Mouse (Mus musculus): ENCODE data around the gene Olfr896-ps1. TPM values are rescaled to one million over a fixed set of nuclear protein-coding genes. Genes with fewer than 3 reads are reported as not detected.

The Olfr896-ps1 gene
- not detected in 2 replicates for polyA plus RNA-seq (2015; fragmentation: Nextera tagmentation; extraction: Ambion mirVana)

DNA sequence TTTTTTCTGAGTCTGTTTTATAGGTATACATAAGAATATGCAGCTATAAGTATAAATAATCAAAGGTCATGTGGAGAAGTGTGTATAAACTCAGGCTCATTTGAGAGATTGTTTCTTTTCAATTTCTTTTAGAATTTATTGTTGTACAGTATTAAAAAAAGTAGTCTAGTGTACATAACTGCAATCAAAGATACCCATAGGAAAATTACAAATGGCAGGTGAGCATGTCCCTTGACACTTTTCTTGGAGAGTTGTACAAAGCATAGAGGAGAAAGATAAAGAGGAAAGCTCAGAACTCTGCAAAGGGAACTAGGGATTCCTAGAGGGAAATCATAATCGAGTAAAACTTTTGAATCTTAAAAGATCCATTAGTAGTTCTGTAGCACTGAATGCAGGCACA, at the start of gene Olfr896-ps1:
Olfr896-ps1 (plus strand) TSS at position 301 of the 400 bp plus-strand sequence.
- Histone ChIP-seq H3K4me3 (no peak within 1 kb of the TSS), H3K36me3 (no peaks in the 10 kb centered on the region), H3K9ac (no peak within 1 kb of the TSS), H3K4me1 (replicated peaks) (no peaks in the 10 kb centered on the region), H3K27me3 (no peaks in the 10 kb centered on the region), H3K9me3 (no peaks in the 10 kb centered on the region), H3K4me2 (no peak within 1 kb of the TSS), H3K27ac (no peak within 1 kb of the TSS)
- no peak for ATAC-seq (ENCODE audit: low FRiP score)
- 95% methylated on average over 1 of the region's 1 CpGs for WGBS

DNA sequence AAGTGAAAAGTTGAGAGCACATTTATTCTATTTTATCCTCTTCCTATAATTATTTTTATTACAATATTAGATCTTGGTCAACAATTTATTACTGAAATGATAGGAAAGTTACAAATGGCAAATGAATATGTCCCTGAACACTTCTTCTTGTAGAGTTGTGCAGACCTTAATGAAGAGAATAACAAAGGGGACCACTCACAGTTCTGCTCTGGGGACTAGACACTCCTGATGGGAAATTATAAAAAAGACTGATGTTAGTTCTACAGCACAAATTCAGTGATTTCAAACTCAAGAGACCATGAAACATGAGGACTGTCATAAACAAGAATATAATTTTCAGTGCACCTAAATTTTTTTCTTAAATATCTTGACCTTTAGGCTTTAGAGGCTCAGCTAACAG, 38.4 kb upstream of the Olfr896-ps1 start, which contains the start of gene Olfr143:
Olfr143 (plus strand) TSS at position 301 of the 400 bp plus-strand sequence.
- H3K27ac ChIP-seq, result no peak within 1 kb of the TSS
- H3K27me3 ChIP-seq, result no peaks in the 10 kb centered on the region
- no peak within 1 kb of the TSS for H3K4me2 ChIP-seq
- no peaks in the 10 kb centered on the region for H3K36me3 ChIP-seq
- H3K4me1 ChIP-seq (replicated peaks), result no peaks in the 10 kb centered on the region
- H3K4me3 ChIP-seq, result no peak within 1 kb of the TSS
- ATAC-seq (ENCODE audit: low FRiP score), result no peak
- no peak within 1 kb of the TSS for H3K9ac ChIP-seq
- H3K9me3 ChIP-seq, result no peaks in the 10 kb centered on the region

DNA sequence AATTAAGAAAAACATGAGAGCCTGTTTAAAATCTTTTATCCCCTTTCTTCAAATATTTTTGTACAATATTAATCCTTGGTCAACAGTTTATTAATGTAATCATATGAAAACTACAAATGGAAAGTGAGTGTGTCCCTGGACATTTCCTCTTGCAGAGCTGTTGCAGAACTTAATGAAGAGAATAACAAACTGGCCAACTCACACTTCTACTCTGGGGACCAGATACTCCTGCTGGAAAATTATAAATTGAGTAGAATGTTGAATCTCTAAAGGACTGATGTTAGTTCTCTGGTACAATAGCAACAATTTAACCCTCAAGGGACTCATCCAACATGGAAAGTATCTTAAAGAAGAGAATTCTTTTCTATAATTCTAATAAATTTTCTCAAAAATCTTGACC, 23.4 kb upstream of the Olfr896-ps1 start, which contains the start of gene Olfr895:
Olfr895 (plus strand) TSS at position 301 of the 400 bp plus-strand sequence.
- no peaks in the 10 kb centered on the region for H3K4me1 ChIP-seq (replicated peaks)
- no peak within 1 kb of the TSS for H3K27ac ChIP-seq
- H3K36me3 ChIP-seq, result no peaks in the 10 kb centered on the region
- no peak within 1 kb of the TSS for H3K4me3 ChIP-seq
- no peak within 1 kb of the TSS for H3K4me2 ChIP-seq
- no peaks in the 10 kb centered on the region for H3K27me3 ChIP-seq
- ATAC-seq (ENCODE audit: low FRiP score), result no peak
- H3K9me3 ChIP-seq, result no peaks in the 10 kb centered on the region
- no peak within 1 kb of the TSS for H3K9ac ChIP-seq

DNA sequence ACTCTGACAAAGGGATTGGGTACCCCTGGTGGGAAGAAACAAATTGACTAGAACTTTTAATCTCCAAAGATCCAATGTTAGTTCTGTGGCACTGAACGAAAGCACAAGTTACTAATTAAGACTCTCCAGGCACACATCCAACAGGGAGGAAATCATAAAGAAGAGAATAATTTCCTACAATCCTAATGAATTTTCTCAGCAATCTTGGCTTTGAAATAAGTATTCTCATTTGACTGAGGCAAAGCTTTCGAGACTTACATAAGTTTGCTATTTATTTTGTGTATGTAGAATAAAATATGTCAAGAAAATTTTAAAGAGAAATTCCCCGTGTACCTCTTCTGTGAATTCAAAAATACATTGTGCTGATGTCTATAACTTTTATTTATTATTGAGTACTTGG, 37.9 kb downstream of the Olfr896-ps1 start, which contains the start of gene Olfr25:
Olfr25 (plus strand) TSS at position 301 of the 400 bp plus-strand sequence.
- WGBS, result 83% methylated on average over 3 of the region's 3 CpGs
- Histone ChIP-seq H3K27ac (no peak within 1 kb of the TSS), H3K9ac (no peak within 1 kb of the TSS), H3K9me3 (no peaks in the 10 kb centered on the region), H3K4me2 (no peak within 1 kb of the TSS), H3K36me3 (no peaks in the 10 kb centered on the region), H3K4me3 (no peak within 1 kb of the TSS), H3K4me1 (replicated peaks) (no peaks in the 10 kb centered on the region), H3K27me3 (no peaks in the 10 kb centered on the region)
- no peak for ATAC-seq (ENCODE audit: low FRiP score)

Other genes with a start within 250 kb of the Olfr896-ps1 start
- not detected in 2 replicates for gene Olfr884, start 244.6 kb upstream of the Olfr896-ps1 start, polyA plus RNA-seq (2015; fragmentation: Nextera tagmentation; extraction: Ambion mirVana)
- not detected in 2 replicates for gene Olfr885, start 229.8 kb upstream of the Olfr896-ps1 start, polyA plus RNA-seq (2015; fragmentation: Nextera tagmentation; extraction: Ambion mirVana)
- gene Olfr887, start 207.0 kb upstream of the Olfr896-ps1 start, polyA plus RNA-seq (2015; fragmentation: Nextera tagmentation; extraction: Ambion mirVana), result not detected in 2 replicates
- gene Olfr888, start 183.0 kb upstream of the Olfr896-ps1 start, polyA plus RNA-seq (2015; fragmentation: Nextera tagmentation; extraction: Ambion mirVana), result not detected in 2 replicates
- 0.06 and 0.08 TPM in 2 replicates for gene Olfr889, start 175.9 kb upstream of the Olfr896-ps1 start, polyA plus RNA-seq (2015; fragmentation: Nextera tagmentation; extraction: Ambion mirVana)
- gene Olfr890, start 148.6 kb upstream of the Olfr896-ps1 start, polyA plus RNA-seq (2015; fragmentation: Nextera tagmentation; extraction: Ambion mirVana), result not detected in 2 replicates
- not detected in 2 replicates for gene Olfr891, start 110.3 kb upstream of the Olfr896-ps1 start, polyA plus RNA-seq (2015; fragmentation: Nextera tagmentation; extraction: Ambion mirVana)
- gene Olfr893, start 82.7 kb upstream of the Olfr896-ps1 start, polyA plus RNA-seq (2015; fragmentation: Nextera tagmentation; extraction: Ambion mirVana), result not detected in 2 replicates
- not detected in 2 replicates for gene Olfr894, start 73.1 kb upstream of the Olfr896-ps1 start, polyA plus RNA-seq (2015; fragmentation: Nextera tagmentation; extraction: Ambion mirVana)
- not detected in 2 replicates for gene Olfr143, start 38.3 kb upstream of the Olfr896-ps1 start, polyA plus RNA-seq (2015; fragmentation: Nextera tagmentation; extraction: Ambion mirVana)
- not detected in 2 replicates for gene Olfr895, start 23.3 kb upstream of the Olfr896-ps1 start, polyA plus RNA-seq (2015; fragmentation: Nextera tagmentation; extraction: Ambion mirVana)
- not detected in 2 replicates for gene Olfr25, start 38.0 kb downstream of the Olfr896-ps1 start, polyA plus RNA-seq (2015; fragmentation: Nextera tagmentation; extraction: Ambion mirVana)
- not detected in 2 replicates for gene Olfr898, start 57.3 kb downstream of the Olfr896-ps1 start, polyA plus RNA-seq (2015; fragmentation: Nextera tagmentation; extraction: Ambion mirVana)
- not detected in 2 replicates for gene Olfr250, start 75.8 kb downstream of the Olfr896-ps1 start, polyA plus RNA-seq (2015; fragmentation: Nextera tagmentation; extraction: Ambion mirVana)
- gene Olfr251, start 86.0 kb downstream of the Olfr896-ps1 start, polyA plus RNA-seq (2015; fragmentation: Nextera tagmentation; extraction: Ambion mirVana), result not detected in 2 replicates
- gene Olfr147, start 110.6 kb downstream of the Olfr896-ps1 start, polyA plus RNA-seq (2015; fragmentation: Nextera tagmentation; extraction: Ambion mirVana), result not detected in 2 replicates
- not detected in 2 replicates for gene Olfr901, start 138.3 kb downstream of the Olfr896-ps1 start, polyA plus RNA-seq (2015; fragmentation: Nextera tagmentation; extraction: Ambion mirVana)
- not detected in 2 replicates for gene Olfr902, start 156.5 kb downstream of the Olfr896-ps1 start, polyA plus RNA-seq (2015; fragmentation: Nextera tagmentation; extraction: Ambion mirVana)
- not detected in 2 replicates for gene Olfr904, start 172.0 kb downstream of the Olfr896-ps1 start, polyA plus RNA-seq (2015; fragmentation: Nextera tagmentation; extraction: Ambion mirVana)
- gene Olfr905, start 180.0 kb downstream of the Olfr896-ps1 start, polyA plus RNA-seq (2015; fragmentation: Nextera tagmentation; extraction: Ambion mirVana), result not detected in 2 replicates
- not detected in 2 replicates for gene Olfr906, start 196.0 kb downstream of the Olfr896-ps1 start, polyA plus RNA-seq (2015; fragmentation: Nextera tagmentation; extraction: Ambion mirVana)
- not detected in 2 replicates for gene Olfr907, start 204.7 kb downstream of the Olfr896-ps1 start, polyA plus RNA-seq (2015; fragmentation: Nextera tagmentation; extraction: Ambion mirVana)
- not detected in 2 replicates for gene Olfr911-ps1, start 230.5 kb downstream of the Olfr896-ps1 start, polyA plus RNA-seq (2015; fragmentation: Nextera tagmentation; extraction: Ambion mirVana)
- gene Olfr910, start 246.7 kb downstream of the Olfr896-ps1 start, polyA plus RNA-seq (2015; fragmentation: Nextera tagmentation; extraction: Ambion mirVana), result not detected in 2 replicates